Mouse (Mus musculus): ENCODE data around the gene Ugt1a5. TPM values are rescaled to one million over a fixed set of nuclear protein-coding genes. Genes with fewer than 3 reads are reported as not detected.

Ugt1a5 gene
- total RNA-seq, 1 experiment = not detected

DNA sequence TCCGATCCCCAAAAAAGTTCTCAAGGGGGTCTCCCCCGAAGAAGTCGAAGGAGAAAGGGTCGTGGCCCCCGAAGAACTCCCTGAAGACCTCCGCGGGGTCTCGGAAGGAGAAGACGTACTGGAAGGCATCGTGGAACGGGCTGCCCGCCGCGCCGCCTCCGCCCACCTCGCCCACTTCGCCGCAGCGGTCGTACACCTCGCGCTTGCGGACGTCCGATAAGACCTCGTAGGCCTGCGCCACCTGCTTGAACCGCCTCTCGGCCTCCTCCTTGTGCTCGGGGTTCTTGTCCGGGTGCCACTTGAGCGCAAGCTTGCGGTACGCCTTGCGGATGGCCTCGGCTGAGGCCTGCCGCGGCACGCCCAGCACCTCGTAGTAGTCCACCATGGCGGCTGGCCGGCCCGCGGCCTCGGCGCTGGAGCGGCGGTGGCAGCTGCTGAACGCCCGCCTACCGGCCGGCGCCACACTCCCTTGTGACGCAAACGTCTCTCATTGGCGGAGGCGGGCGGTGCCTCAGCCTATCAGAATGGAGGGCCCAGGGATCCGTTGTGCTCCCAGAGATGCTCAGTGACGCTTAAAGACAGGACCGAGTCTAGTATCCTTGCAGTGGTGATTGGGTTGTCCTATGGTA is 39.6 kb downstream of the Ugt1a5 start, which contains the start of gene Dnajb3:
Dnajb3 (minus strand) TSS at position 489 of the 629 bp plus-strand sequence.
- Histone ChIP-seq H3K36me3 (ENCODE audit: control insufficient read depth, insufficient read depth, low read length, poor library complexity, severe bottlenecking) (no peaks in the 10 kb centered on the region), H3K4me3 (ENCODE audit: insufficient read depth in 1 of 2, low read depth in 1 of 2, low read length in 2 of 2, poor library complexity in 1 of 2, severe bottlenecking in 1 of 2) (peak within 1 kb of the TSS; percentile 61 to 67), H3K9me3 (ENCODE audit: control insufficient read depth, insufficient read depth, low read depth, low read length) (no peaks in the 10 kb centered on the region), H3K27ac (ENCODE audit: insufficient read depth, low read depth, low read length, poor library complexity, severe bottlenecking) (no peak within 1 kb of the TSS), H3K9ac (ENCODE audit: insufficient read depth, low read depth, low read length, poor library complexity, severe bottlenecking) (peak within 1 kb of the TSS; percentile 72), H3K4me1 (ENCODE audit: control insufficient read depth in 2 of 2, insufficient read depth in 2 of 2, low read length in 2 of 2, poor library complexity in 1 of 2) (no peaks in the 10 kb centered on the region)
- peak; percentile 79 for TF ChIP-seq CHD2 (IDR thresholded peaks at IDR 0.05; ENCODE audit: low read depth, low read length)
- no peak for TF ChIP-seq ZNF384 (IDR thresholded peaks at IDR 0.05; ENCODE audit: low read depth, low read length)
- DNase-seq (ENCODE audit: low read depth, low spot score) = peak; percentile 68
- in situ Hi-C loops (cut with MboI; ENCODE audit: low sequenced_read_pairs in 2 of 2, unreplicated experiment in 2 of 2) = no loop called here

DNA sequence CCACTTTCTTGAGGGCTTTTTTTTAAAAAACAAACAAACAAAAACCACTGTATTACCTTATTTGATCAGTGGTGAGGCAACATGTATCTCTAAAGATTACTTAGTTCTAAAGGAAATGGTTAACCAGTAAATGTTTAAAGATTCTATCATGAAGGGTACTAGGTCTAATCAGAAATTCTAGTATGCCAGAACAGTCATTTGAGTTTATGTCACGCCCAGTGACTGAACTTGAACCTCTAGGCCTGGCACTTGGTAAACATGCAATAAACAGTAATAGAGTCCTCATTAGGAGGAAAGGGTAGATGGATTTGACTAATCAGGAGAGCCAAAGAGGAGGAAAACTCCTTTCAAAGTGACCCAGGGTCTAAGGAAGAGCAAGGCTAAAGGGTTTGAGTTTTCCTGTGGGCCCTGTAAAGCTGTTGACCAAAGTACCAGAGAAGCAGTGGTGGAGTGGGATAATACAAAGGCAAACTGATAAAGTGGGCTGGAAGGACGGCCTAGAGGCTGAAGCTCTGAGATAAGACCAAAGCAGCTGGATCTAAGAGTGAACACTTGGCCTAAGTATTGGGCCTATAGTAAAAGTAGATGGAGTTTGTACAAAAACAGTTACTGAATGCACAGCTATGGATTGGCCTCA is 41.1 kb downstream of the Ugt1a5 start:
- Histone ChIP-seq H3K4me1 (ENCODE audit: control insufficient read depth in 2 of 2, insufficient read depth in 2 of 2, low read length in 2 of 2, poor library complexity in 1 of 2) (no peaks in the 10 kb centered on the region), H3K36me3 (ENCODE audit: control insufficient read depth, insufficient read depth, low read length, poor library complexity, severe bottlenecking) (no peaks in the 10 kb centered on the region), H3K4me3 (ENCODE audit: insufficient read depth in 1 of 2, low read depth in 1 of 2, low read length in 2 of 2, poor library complexity in 1 of 2, severe bottlenecking in 1 of 2) (no peak overlapping the region), H3K9me3 (ENCODE audit: control insufficient read depth, insufficient read depth, low read depth, low read length) (no peaks in the 10 kb centered on the region), H3K9ac (ENCODE audit: insufficient read depth, low read depth, low read length, poor library complexity, severe bottlenecking) (no peak overlapping the region), H3K27ac (ENCODE audit: insufficient read depth, low read depth, low read length, poor library complexity, severe bottlenecking) (no peak overlapping the region)
- DNase-seq (ENCODE audit: low read depth, low spot score) = no peak
- TF ChIP-seq MAFK (IDR thresholded peaks at IDR 0.05; ENCODE audit: insufficient read depth, low read depth, low read length) (no peak), HCFC1 (IDR thresholded peaks at IDR 0.05; ENCODE audit: borderline replicate concordance, insufficient read depth, low read length) (no peak)
- in situ Hi-C loops (cut with MboI; ENCODE audit: low sequenced_read_pairs in 2 of 2, unreplicated experiment in 2 of 2) = no loop called here

DNA sequence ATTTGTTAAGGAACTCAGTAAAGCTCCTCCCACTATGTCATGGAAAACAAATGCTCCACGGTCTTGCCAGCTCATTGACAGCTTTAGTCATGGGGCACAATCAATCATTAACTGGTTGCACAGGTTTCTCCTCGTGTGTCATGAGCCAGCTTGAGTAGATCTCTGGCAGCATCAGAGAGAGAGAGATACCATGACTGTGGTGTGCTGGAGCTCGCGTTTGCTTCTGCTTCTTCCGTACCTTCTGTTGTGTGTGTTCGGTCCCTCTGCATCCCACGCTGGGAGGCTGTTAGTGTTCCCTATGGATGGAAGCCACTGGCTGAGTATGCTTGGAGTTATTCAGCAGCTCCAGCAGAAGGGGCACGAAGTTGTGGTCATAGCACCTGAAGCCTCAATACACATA is 46.0 kb downstream of the Ugt1a5 start, which contains the start of gene Ugt1a1:
Ugt1a1 (plus strand) TSS at position 148 of the 400 bp plus-strand sequence.
- no peaks in the 10 kb centered on the region for H3K36me3 ChIP-seq (ENCODE audit: control insufficient read depth, insufficient read depth, low read length, poor library complexity, severe bottlenecking)
- in situ Hi-C loops (cut with MboI; ENCODE audit: low sequenced_read_pairs in 2 of 2, unreplicated experiment in 2 of 2) = no loop called here
- TF ChIP-seq ZNF384 (IDR thresholded peaks at IDR 0.05; ENCODE audit: low read depth, low read length) (no peak), MAFK (IDR thresholded peaks at IDR 0.05; ENCODE audit: insufficient read depth, low read depth, low read length) (no peak), ZC3H11A (IDR thresholded peaks at IDR 0.05; ENCODE audit: borderline replicate concordance, low read depth, low read length) (no peak), HCFC1 (IDR thresholded peaks at IDR 0.05; ENCODE audit: borderline replicate concordance, insufficient read depth, low read length) (no peak), CHD2 (IDR thresholded peaks at IDR 0.05; ENCODE audit: low read depth, low read length) (no peak)
- H3K9me3 ChIP-seq (ENCODE audit: control insufficient read depth, insufficient read depth, low read depth, low read length) = no peaks in the 10 kb centered on the region
- no peak within 1 kb of the TSS for H3K4me3 ChIP-seq (ENCODE audit: insufficient read depth in 1 of 2, low read depth in 1 of 2, low read length in 2 of 2, poor library complexity in 1 of 2, severe bottlenecking in 1 of 2)
- DNase-seq (ENCODE audit: low read depth, low spot score) = no peak
- H3K9ac ChIP-seq (ENCODE audit: insufficient read depth, low read depth, low read length, poor library complexity, severe bottlenecking) = no peak within 1 kb of the TSS
- no peaks in the 10 kb centered on the region for H3K4me1 ChIP-seq (ENCODE audit: control insufficient read depth in 2 of 2, insufficient read depth in 2 of 2, low read length in 2 of 2, poor library complexity in 1 of 2)
- H3K27ac ChIP-seq (ENCODE audit: insufficient read depth, low read depth, low read length, poor library complexity, severe bottlenecking) = no peak within 1 kb of the TSS

DNA sequence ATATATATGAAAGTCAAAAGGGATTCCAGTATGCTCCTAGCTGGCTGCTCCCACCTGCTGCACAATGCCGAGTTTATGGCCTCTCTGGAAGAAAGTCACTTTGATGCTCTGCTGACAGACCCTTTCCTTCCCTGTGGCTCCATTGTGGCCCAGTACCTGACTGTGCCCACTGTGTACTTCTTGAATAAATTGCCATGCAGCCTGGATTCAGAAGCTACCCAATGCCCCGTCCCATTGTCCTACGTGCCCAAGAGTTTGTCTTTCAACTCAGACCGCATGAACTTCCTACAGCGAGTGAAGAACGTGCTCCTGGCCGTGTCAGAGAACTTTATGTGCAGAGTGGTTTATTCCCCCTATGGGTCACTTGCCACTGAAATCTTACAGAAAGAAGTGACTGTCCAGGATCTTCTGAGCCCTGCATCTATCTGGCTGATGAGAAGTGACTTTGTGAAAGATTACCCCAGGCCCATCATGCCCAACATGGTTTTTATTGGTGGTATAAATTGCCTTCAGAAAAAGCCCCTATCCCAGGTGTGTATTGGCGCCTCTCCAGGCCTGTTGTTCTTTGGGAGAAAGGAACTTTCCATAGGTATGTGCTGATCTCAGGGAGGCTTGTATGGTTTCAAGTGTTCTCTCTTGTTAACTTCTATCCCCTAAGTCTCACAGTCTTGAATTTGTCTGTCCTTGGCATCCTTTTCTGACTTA is 46.7 kb downstream of the Ugt1a5 start:
- Histone ChIP-seq H3K9me3 (ENCODE audit: control insufficient read depth, insufficient read depth, low read depth, low read length) (no peaks in the 10 kb centered on the region), H3K4me3 (ENCODE audit: insufficient read depth in 1 of 2, low read depth in 1 of 2, low read length in 2 of 2, poor library complexity in 1 of 2, severe bottlenecking in 1 of 2) (no peak overlapping the region), H3K9ac (ENCODE audit: insufficient read depth, low read depth, low read length, poor library complexity, severe bottlenecking) (no peak overlapping the region), H3K27ac (ENCODE audit: insufficient read depth, low read depth, low read length, poor library complexity, severe bottlenecking) (no peak overlapping the region), H3K36me3 (ENCODE audit: control insufficient read depth, insufficient read depth, low read length, poor library complexity, severe bottlenecking) (no peaks in the 10 kb centered on the region), H3K4me1 (ENCODE audit: control insufficient read depth in 2 of 2, insufficient read depth in 2 of 2, low read length in 2 of 2, poor library complexity in 1 of 2) (no peaks in the 10 kb centered on the region)
- no peak for DNase-seq (ENCODE audit: low read depth, low spot score)
- TF ChIP-seq ZC3H11A (IDR thresholded peaks at IDR 0.05; ENCODE audit: borderline replicate concordance, low read depth, low read length) (no peak), ZNF384 (IDR thresholded peaks at IDR 0.05; ENCODE audit: low read depth, low read length) (no peak), CHD2 (IDR thresholded peaks at IDR 0.05; ENCODE audit: low read depth, low read length) (no peak), MAFK (IDR thresholded peaks at IDR 0.05; ENCODE audit: insufficient read depth, low read depth, low read length) (no peak), HCFC1 (IDR thresholded peaks at IDR 0.05; ENCODE audit: borderline replicate concordance, insufficient read depth, low read length) (no peak)
- in situ Hi-C loops (cut with MboI; ENCODE audit: low sequenced_read_pairs in 2 of 2, unreplicated experiment in 2 of 2) = no loop called here

All from ES-E14 (cell line).